Mouse (Mus musculus): ENCODE data around the gene Anks3. TPM values are rescaled to one million over a fixed set of nuclear protein-coding genes. Genes with fewer than 3 reads are reported as not detected.

The Anks3 gene
- polyA plus RNA-seq (2015; fragmentation: Nextera tagmentation; extraction: Ambion mirVana) = 20.7 and 21.9 TPM in 2 replicates

GRCm38 (mm10) chr16:4963797-4964709, at the start of gene Anks3:
TSS of gene Anks3 (minus strand) at chr16:4964205.

GRCm38 (mm10) chr16:5013054-5013838, 49.2 kb upstream of the Anks3 start, which contains the start of gene Rogdi:
TSS of gene Rogdi (minus strand) at chr16:5013553.

GRCm38 (mm10) chr16:5007067-5007466, 43.1 kb upstream of the Anks3 start, which contains the start of gene Smim22:
TSS of gene Smim22 (plus strand) at chr16:5007288.

GRCm38 (mm10) chr16:4997553-4997952, 33.5 kb upstream of the Anks3 start, which contains the start of gene Sept12:
TSS of gene Sept12 (minus strand) at chr16:4997852.

GRCm38 (mm10) chr16:4938461-4938860, 25.5 kb downstream of the Anks3 start, which contains the start of gene Nudt16l1:
TSS of gene Nudt16l1 (plus strand) at chr16:4938761.

Other genes with a start within 250 kb of the Anks3 start
- gene Nmral1, start 244.8 kb downstream of the Anks3 start, polyA plus RNA-seq (2015; fragmentation: Nextera tagmentation; extraction: Ambion mirVana) = 9.6 and 11.7 TPM in 2 replicates
- 58.7 and 65.2 TPM in 2 replicates for gene Hmox2, start 237.8 kb downstream of the Anks3 start, polyA plus RNA-seq (2015; fragmentation: Nextera tagmentation; extraction: Ambion mirVana)
- gene Cdip1, start 173.9 kb downstream of the Anks3 start, polyA plus RNA-seq (2015; fragmentation: Nextera tagmentation; extraction: Ambion mirVana) = 121 and 134 TPM in 2 replicates
- gene 4930562C15Rik, start 128.8 kb downstream of the Anks3 start, polyA plus RNA-seq (2015; fragmentation: Nextera tagmentation; extraction: Ambion mirVana) = 0.12 and 0.14 TPM in 2 replicates
- 34.4 and 37.2 TPM in 2 replicates for gene Ubald1, start 83.9 kb downstream of the Anks3 start, polyA plus RNA-seq (2015; fragmentation: Nextera tagmentation; extraction: Ambion mirVana)
- 61.0 and 64.5 TPM in 2 replicates for gene Mgrn1, start 78.0 kb downstream of the Anks3 start, polyA plus RNA-seq (2015; fragmentation: Nextera tagmentation; extraction: Ambion mirVana)
- gene Nudt16l1, start 25.4 kb downstream of the Anks3 start, polyA plus RNA-seq (2015; fragmentation: Nextera tagmentation; extraction: Ambion mirVana) = 82.1 and 91.1 TPM in 2 replicates
- gene Sept12, start 33.6 kb upstream of the Anks3 start, polyA plus RNA-seq (2015; fragmentation: Nextera tagmentation; extraction: Ambion mirVana) = not detected in 2 replicates
- 1.2 and 1.6 TPM in 2 replicates for gene Smim22, start 43.1 kb upstream of the Anks3 start, polyA plus RNA-seq (2015; fragmentation: Nextera tagmentation; extraction: Ambion mirVana)
- gene Rogdi, start 49.3 kb upstream of the Anks3 start, polyA plus RNA-seq (2015; fragmentation: Nextera tagmentation; extraction: Ambion mirVana) = 24.9 and 29.7 TPM in 2 replicates
- 56.4 and 61.8 TPM in 2 replicates for gene Glyr1, start 85.7 kb upstream of the Anks3 start, polyA plus RNA-seq (2015; fragmentation: Nextera tagmentation; extraction: Ambion mirVana)
- 10.1 and 10.9 TPM in 2 replicates for gene Ubn1, start 85.9 kb upstream of the Anks3 start, polyA plus RNA-seq (2015; fragmentation: Nextera tagmentation; extraction: Ambion mirVana)
- gene Ppl, start 168.2 kb upstream of the Anks3 start, polyA plus RNA-seq (2015; fragmentation: Nextera tagmentation; extraction: Ambion mirVana) = 0.12 and 1.6 TPM in 2 replicates
- 0.82 and 0.95 TPM in 2 replicates for gene Sec14l5, start 182.9 kb upstream of the Anks3 start, polyA plus RNA-seq (2015; fragmentation: Nextera tagmentation; extraction: Ambion mirVana)
- 9.1 and 10.4 TPM in 2 replicates for gene Nagpa, start 239.8 kb upstream of the Anks3 start, polyA plus RNA-seq (2015; fragmentation: Nextera tagmentation; extraction: Ambion mirVana)

Measured in skeletal muscle tissue, postnatal 0 days (tissue).